Mouse (Mus musculus): Measurements from ENCODE around the gene Elf1. TPM values are rescaled to one million over a fixed set of nuclear protein-coding genes. Genes with fewer than 3 reads are reported as not detected.

The Elf1 gene
- polyA plus RNA-seq, 1 experiment from 2014 or later: 21.0 TPM

DNA sequence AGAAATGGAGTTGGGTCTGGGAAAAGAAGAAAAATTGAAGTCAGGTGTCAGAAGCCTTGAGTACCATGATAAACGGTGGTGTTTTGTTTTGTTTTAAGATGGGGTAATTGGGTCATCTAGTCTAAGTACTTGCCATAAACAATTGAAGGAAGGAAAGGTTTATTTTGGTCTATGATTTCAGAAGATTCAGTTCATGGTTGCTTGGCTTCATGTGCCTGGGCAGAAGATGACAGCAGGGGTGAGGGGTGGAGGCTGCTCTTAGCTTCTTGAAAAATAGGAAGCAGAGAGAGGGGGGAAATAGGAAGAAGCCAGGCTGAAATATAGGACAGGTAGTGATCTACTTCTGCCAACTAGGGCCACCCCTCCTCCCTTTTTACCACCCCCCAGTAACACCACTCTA is 30.5 kb downstream of the Elf1 start:
- peak; percentile 50 for ATAC-seq
- peak overlapping the region; percentile 47; the same call in 1 of the 2 replicates for H3K27ac ChIP-seq (ENCODE audit: low read length)
- DNase-seq (ENCODE audit: low spot score): no peak

DNA sequence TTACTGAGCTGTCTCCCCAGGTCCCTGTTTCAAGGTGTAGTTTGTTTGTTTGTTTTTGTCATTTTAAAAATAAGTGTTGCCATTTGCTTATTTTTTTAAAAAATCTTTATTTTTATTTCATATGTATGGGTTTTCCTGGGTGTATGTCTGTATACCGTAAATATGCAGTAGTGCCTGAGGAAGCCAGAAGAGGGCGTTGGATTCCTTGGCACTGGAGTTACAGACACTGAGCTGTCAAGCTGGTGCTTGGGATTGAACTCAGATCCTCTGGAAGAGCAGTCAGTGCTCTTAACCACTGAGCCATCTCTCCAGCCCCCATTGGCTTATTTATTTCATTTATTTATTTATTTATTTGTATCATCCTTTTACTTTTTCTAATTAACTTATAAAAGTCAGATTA is 33.0 kb downstream of the Elf1 start:
- H3K4me3 ChIP-seq (ENCODE audit: low read depth, low read length): no peak overlapping the region
- H3K4me1 ChIP-seq (ENCODE audit: insufficient read depth, low read depth, low read length): peaks cover 23% of the 10 kb centered on the region; the same call in 1 of the 2 replicates
- 68% methylated on average over 2 of the region's 2 CpGs for WGBS
- ATAC-seq: no peak
- H3K9ac ChIP-seq (replicated peaks; ENCODE audit: low read depth): no peak overlapping the region
- H3K9me3 ChIP-seq (ENCODE audit: low read length): no peaks in the 10 kb centered on the region
- peak; percentile 37 for TF ChIP-seq CTCF (IDR thresholded peaks at IDR 0.05)
- no peak for TF ChIP-seq EP300 (IDR thresholded peaks at IDR 0.05)
- H3K4me2 ChIP-seq (replicated peaks; ENCODE audit: low read depth, low read length): no peak overlapping the region
- no peak for DNase-seq (ENCODE audit: low spot score)
- no peak overlapping the region for H3K27ac ChIP-seq (ENCODE audit: low read length)
- H3K36me3 ChIP-seq (ENCODE audit: insufficient read depth, low read length): no peaks in the 10 kb centered on the region
- no peaks in the 10 kb centered on the region for H3K27me3 ChIP-seq (replicated peaks; ENCODE audit: insufficient read depth, low read length)

More for the DNA sequence above, 30.5 kb downstream of the Elf1 start:
- 43% methylated on average over 1 of the region's 1 CpGs for WGBS
- H3K4me3 ChIP-seq (ENCODE audit: low read depth, low read length): no peak overlapping the region
- H3K9me3 ChIP-seq (ENCODE audit: low read length): no peaks in the 10 kb centered on the region
- H3K36me3 ChIP-seq (ENCODE audit: insufficient read depth, low read length): no peaks in the 10 kb centered on the region
- no peak overlapping the region for H3K9ac ChIP-seq (replicated peaks; ENCODE audit: low read depth)
- H3K4me2 ChIP-seq (replicated peaks; ENCODE audit: low read depth, low read length): no peak overlapping the region
- TF ChIP-seq CTCF (IDR thresholded peaks at IDR 0.05): no peak
- peak; percentile 67 for TF ChIP-seq EP300 (IDR thresholded peaks at IDR 0.05)
- H3K27me3 ChIP-seq (replicated peaks; ENCODE audit: insufficient read depth, low read length): no peaks in the 10 kb centered on the region
- peaks cover 6% of the 10 kb centered on the region; the same call in 1 of the 2 replicates for H3K4me1 ChIP-seq (ENCODE audit: insufficient read depth, low read depth, low read length)

DNA sequence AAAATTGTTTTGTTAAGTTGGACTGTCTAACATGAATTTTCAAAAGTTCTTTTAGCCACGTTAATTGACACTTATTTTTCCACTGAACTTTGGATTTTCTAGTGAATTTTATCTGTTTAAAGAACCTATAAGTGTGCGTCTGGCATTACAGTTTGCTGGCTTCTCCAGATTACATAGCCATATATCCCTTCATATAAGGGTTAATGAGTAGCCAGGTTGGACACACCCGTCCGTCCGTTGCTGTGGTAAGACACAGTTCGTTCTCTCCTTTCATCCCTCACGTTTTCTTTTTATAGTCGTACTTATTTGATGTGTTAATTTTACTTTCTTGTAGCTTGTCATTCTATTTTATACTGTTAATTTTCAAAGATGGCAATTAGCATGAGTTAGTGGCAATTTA is 34.1 kb downstream of the Elf1 start:
- Histone ChIP-seq H3K27ac (ENCODE audit: low read length) (0 out of 2 replicates have a peak overlapping the region, but pooled peaks have one; percentile 77), H3K4me2 (replicated peaks; ENCODE audit: low read depth, low read length) (peak overlapping the region; percentile 41), H3K4me3 (ENCODE audit: low read depth, low read length) (peak overlapping the region; percentile 19; the same call in 1 of the 2 replicates), H3K9ac (replicated peaks; ENCODE audit: low read depth) (no peak overlapping the region), H3K4me1 (ENCODE audit: insufficient read depth, low read depth, low read length) (peaks cover 27% of the 10 kb centered on the region; the same call in 1 of the 2 replicates), H3K9me3 (ENCODE audit: low read length) (no peaks in the 10 kb centered on the region), H3K27me3 (replicated peaks; ENCODE audit: insufficient read depth, low read length) (no peaks in the 10 kb centered on the region), H3K36me3 (ENCODE audit: insufficient read depth, low read length) (no peaks in the 10 kb centered on the region)
- TF ChIP-seq CTCF (IDR thresholded peaks at IDR 0.05) (no peak), EP300 (IDR thresholded peaks at IDR 0.05) (no peak)
- 55% methylated on average over 8 of the region's 8 CpGs for WGBS
- ATAC-seq (no peak), DNase-seq (ENCODE audit: low spot score) (peak; percentile 50)

DNA sequence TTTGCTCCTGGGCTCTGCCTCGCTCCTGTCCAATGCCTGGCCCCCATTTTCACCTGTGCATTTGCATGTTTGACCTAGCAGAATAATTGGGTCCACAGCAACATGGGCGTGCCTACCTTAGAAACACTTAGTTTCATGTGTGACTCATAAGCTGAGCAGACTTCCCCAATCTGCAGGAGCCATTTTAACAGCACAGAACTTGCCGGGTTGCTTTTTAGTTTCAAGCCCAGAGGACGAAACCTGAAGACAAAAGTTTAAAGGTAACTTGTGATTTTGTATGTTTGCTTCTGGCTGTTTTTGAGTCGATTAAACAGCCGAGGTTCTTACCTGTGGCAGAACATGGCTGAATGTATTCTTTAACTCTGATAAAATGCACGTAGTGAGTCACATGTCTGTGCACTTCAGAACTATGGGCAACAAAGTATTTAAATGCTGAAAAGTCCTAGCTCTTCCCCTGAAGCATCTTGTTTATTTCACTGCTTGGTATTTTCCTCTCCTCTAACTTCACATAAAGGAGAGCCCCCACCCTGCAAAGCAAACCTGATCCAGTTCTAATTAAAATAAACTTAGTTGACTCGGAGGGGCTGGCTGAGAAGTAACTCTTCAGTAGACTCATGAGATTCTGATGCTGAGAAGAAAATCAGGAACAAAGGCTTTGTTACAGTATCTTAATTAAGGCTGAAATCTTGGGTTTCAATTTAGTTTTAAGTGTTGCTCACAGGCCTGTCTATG is 34.7 kb downstream of the Elf1 start:
- Histone ChIP-seq H3K9me3 (ENCODE audit: low read length) (no peaks in the 10 kb centered on the region), H3K4me1 (ENCODE audit: insufficient read depth, low read depth, low read length) (peaks cover 26% of the 10 kb centered on the region; the same call in 1 of the 2 replicates), H3K27me3 (replicated peaks; ENCODE audit: insufficient read depth, low read length) (no peaks in the 10 kb centered on the region), H3K4me2 (replicated peaks; ENCODE audit: low read depth, low read length) (peak overlapping the region; percentile 41), H3K9ac (replicated peaks; ENCODE audit: low read depth) (no peak overlapping the region), H3K4me3 (ENCODE audit: low read depth, low read length) (peak overlapping the region; percentile 19), H3K36me3 (ENCODE audit: insufficient read depth, low read length) (no peaks in the 10 kb centered on the region), H3K27ac (ENCODE audit: low read length) (peak overlapping the region; percentile 77)
- WGBS: 47% methylated on average over 8 of the region's 8 CpGs
- TF ChIP-seq CTCF (IDR thresholded peaks at IDR 0.05): no peak
- TF ChIP-seq EP300 (IDR thresholded peaks at IDR 0.05): no peak
- DNase-seq (ENCODE audit: low spot score) (peak; percentile 88), ATAC-seq (peak; percentile 90)

DNA sequence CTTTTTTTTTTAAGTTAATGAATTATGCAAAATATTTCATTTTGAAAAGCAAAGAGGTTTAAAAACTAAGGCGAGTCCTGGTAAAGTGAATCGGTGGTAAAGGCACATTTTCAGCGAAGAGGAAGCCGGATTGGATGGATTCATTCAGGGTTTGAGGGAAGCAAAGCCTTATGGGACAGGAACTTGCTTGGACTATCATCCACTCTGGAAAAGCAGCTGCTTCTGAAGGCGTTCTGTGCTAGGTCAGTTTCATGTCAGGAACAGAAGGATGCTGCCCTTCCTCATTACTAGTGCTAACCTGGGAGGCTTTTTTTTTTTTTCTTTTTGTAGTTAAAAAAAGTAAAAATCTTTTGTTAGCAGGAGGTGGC is 35.2 kb downstream of the Elf1 start:
- peak overlapping the region; percentile 19 for H3K4me3 ChIP-seq (ENCODE audit: low read depth, low read length)

DNA sequence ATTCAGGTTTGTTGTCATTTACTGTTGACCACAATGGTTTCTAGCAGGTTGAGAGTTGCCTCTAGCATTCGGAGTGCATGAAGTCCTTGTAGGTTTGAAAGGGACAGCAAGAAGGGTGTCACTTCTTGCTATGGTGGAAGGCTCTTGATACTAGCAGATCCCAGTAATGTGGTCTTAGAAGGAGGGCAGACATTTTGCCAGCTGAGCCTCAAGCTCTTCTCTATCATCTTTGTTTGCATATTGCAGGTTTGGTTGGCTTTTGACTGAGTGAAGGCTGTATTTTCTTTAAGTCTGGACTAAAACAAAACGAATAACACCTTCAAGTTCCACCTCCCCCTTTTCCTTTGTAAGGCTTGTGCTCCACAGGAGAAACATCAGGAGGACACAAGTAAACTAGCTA is 35.8 kb downstream of the Elf1 start:
- no peaks in the 10 kb centered on the region for H3K27me3 ChIP-seq (replicated peaks; ENCODE audit: insufficient read depth, low read length)
- WGBS: 65% methylated on average over 2 of the region's 2 CpGs
- peak overlapping the region; percentile 8; the same call in 1 of the 2 replicates for H3K4me3 ChIP-seq (ENCODE audit: low read depth, low read length)
- no peak for ATAC-seq
- H3K9ac ChIP-seq (replicated peaks; ENCODE audit: low read depth): 0 out of 2 replicates have a peak overlapping the region, but pooled peaks have one; percentile 3
- no peaks in the 10 kb centered on the region for H3K36me3 ChIP-seq (ENCODE audit: insufficient read depth, low read length)
- peak overlapping the region; percentile 21; the same call in 1 of the 2 replicates for H3K27ac ChIP-seq (ENCODE audit: low read length)
- H3K4me2 ChIP-seq (replicated peaks; ENCODE audit: low read depth, low read length): peak overlapping the region; percentile 41
- TF ChIP-seq CTCF (IDR thresholded peaks at IDR 0.05) (no peak), EP300 (IDR thresholded peaks at IDR 0.05) (no peak)
- H3K4me1 ChIP-seq (ENCODE audit: insufficient read depth, low read depth, low read length): peaks cover 33% of the 10 kb centered on the region; the same call in 1 of the 2 replicates
- no peak for DNase-seq (ENCODE audit: low spot score)
- no peaks in the 10 kb centered on the region for H3K9me3 ChIP-seq (ENCODE audit: low read length)

More for the DNA sequence above, 35.2 kb downstream of the Elf1 start:
- no peaks in the 10 kb centered on the region for H3K9me3 ChIP-seq (ENCODE audit: low read length)
- 62% methylated on average over 5 of the region's 5 CpGs for WGBS
- no peaks in the 10 kb centered on the region for H3K27me3 ChIP-seq (replicated peaks; ENCODE audit: insufficient read depth, low read length)
- H3K4me2 ChIP-seq (replicated peaks; ENCODE audit: low read depth, low read length): peak overlapping the region; percentile 41
- no peaks in the 10 kb centered on the region for H3K36me3 ChIP-seq (ENCODE audit: insufficient read depth, low read length)
- peak overlapping the region; percentile 77 for H3K27ac ChIP-seq (ENCODE audit: low read length)
- DNase-seq (ENCODE audit: low spot score) (no peak), ATAC-seq (no peak)
- TF ChIP-seq CTCF (IDR thresholded peaks at IDR 0.05) (no peak), EP300 (IDR thresholded peaks at IDR 0.05) (no peak)
- H3K4me1 ChIP-seq (ENCODE audit: insufficient read depth, low read depth, low read length): peaks cover 28% of the 10 kb centered on the region; the same call in 1 of the 2 replicates
- no peak overlapping the region for H3K9ac ChIP-seq (replicated peaks; ENCODE audit: low read depth)

Measured in lung, postnatal 0 days (tissue).